Mouse (Mus musculus) stomach, postnatal 0 days (tissue): ENCODE data around the gene Nelfb. TPM values are rescaled to one million over a fixed set of nuclear protein-coding genes. Genes with fewer than 3 reads are reported as not detected.

Experiments used
- ATAC-seq: fragments of 200-750 bp; cut with Nextera tagmentation; 2 replicates; pipeline ENCODE4 v1.8.0; 2017; ENCODE audit not compliant: low FRiP score, low TSS enrichment
- DNase-seq: peaks from one replicate; pipeline ENCODE4 v3.0.0-alpha.2; 2016; ENCODE audit warnings: low spot score
- H3K27ac ChIP-seq: fragments of 300-500 bp; sonication (generic); replicated peaks from 2 replicates; pipeline ENCODE4 v1.5.1; 2014; ENCODE audit warnings: mild to moderate bottlenecking, control low read depth
- H3K27me3 ChIP-seq: fragments of 300-500 bp; sonication (generic); 2 replicates; pipeline ENCODE4 v1.6.1; 2014; ENCODE audit warnings: low read length; ENCODE audit not compliant: control insufficient read depth, insufficient read depth
- H3K36me3 ChIP-seq: fragments of 300-500 bp; sonication (generic); 2 replicates; pipeline ENCODE4 v1.6.1; 2014; ENCODE audit warnings: low read length, mixed read lengths; ENCODE audit not compliant: control insufficient read depth, insufficient read depth
- H3K4me1 ChIP-seq: fragments of 300-500 bp; sonication (generic); replicated peaks from 2 replicates; pipeline ENCODE4 v1.6.1; 2014; ENCODE audit warnings: antibody characterized with exemption; ENCODE audit not compliant: control insufficient read depth, insufficient read depth
- H3K4me2 ChIP-seq: fragments of 300-500 bp; sonication (generic); replicated peaks from 2 replicates; pipeline ENCODE4 v1.6.1; 2014; ENCODE audit warnings: low read depth, mild to moderate bottlenecking, control low read depth, moderate library complexity
- H3K4me3 ChIP-seq: fragments of 300-500 bp; sonication (generic); 2 replicates; pipeline ENCODE4 v1.5.1; 2014; ENCODE audit warnings: low read depth, low read length, control low read depth
- H3K9ac ChIP-seq: fragments of 300-500 bp; sonication (generic); 2 replicates; pipeline ENCODE4 v1.6.1; 2014; ENCODE audit warnings: mild to moderate bottlenecking, low read length, control low read depth, mixed read lengths
- H3K9me3 ChIP-seq: fragments of 300-500 bp; sonication (generic); 2 replicates; pipeline ENCODE4 v1.6.1; 2016; ENCODE audit warnings: low read length; ENCODE audit not compliant: control insufficient read depth
- CTCF ChIP-seq: IDR thresholded peaks from 2 replicates; pipeline ENCODE4 v1.5.1; 2016; ENCODE audit warnings: antibody characterized with exemption, low read depth, mild to moderate bottlenecking, moderate library complexity
- EP300 ChIP-seq: optimal IDR thresholded peaks from 2 replicates; pipeline ENCODE3; 2016; ENCODE audit warnings: antibody characterized with exemption
- WGBS: fragments of 180-500 bp; shearing (Covaris S2); extraction: QIAGEN DNeasy Blood & Tissue Kit; methylation state at CpG from one replicate; pipeline ENCODE4 v1.1.7; 2014; 5-methylcytosine and 5-hydroxymethylcytosine counted together
- polyA plus RNA-seq: library from polyadenylated mRNA; unstranded; fragments of >200 nt; fragmentation: Nextera tagmentation; extraction: Ambion mirVana; gene quantifications from 2 replicates; pipeline ENCODE4 v1.2.1, GENCODE M21; 2015

Gene Nelfb
- polyA plus RNA-seq, 1 experiment from 2014 or later = 58.6 TPM

GRCm38 (mm10) chr2:25236614-25237013 lies 25.3 kb upstream of the Nelfb start, which contains the start of gene Rnf224:
Rnf224 (minus strand) TSS chr2:25236787.
- no peak for TF ChIP-seq CTCF
- no peak for TF ChIP-seq EP300
- 33% methylated on average over 8 of the region's 8 CpGs for WGBS
- DNase-seq = no peak
- 0 out of 2 replicates have a peak within 1 kb of the TSS, but pooled peaks have one; percentile 27 for H3K9ac ChIP-seq
- no peaks in the 10 kb centered on the region for H3K36me3 ChIP-seq
- H3K4me3 ChIP-seq = no peak within 1 kb of the TSS
- H3K27ac ChIP-seq = peak within 1 kb of the TSS; percentile 91
- no peak for ATAC-seq
- peaks cover 4% of the 10 kb centered on the region; the same call in 1 of the 2 replicates for H3K4me1 ChIP-seq
- H3K27me3 ChIP-seq = no peaks in the 10 kb centered on the region
- 0 out of 2 replicates have a peak within 1 kb of the TSS, but pooled peaks have one; percentile 17 for H3K4me2 ChIP-seq
- no peaks in the 10 kb centered on the region for H3K9me3 ChIP-seq

- H3K27me3 ChIP-seq = no peaks in the 10 kb centered on the region
- no peaks in the 10 kb centered on the region for H3K4me1 ChIP-seq
- H3K27ac ChIP-seq = no peak overlapping the region
- H3K9me3 ChIP-seq = no peaks in the 10 kb centered on the region
- DNase-seq = no peak
- H3K9ac ChIP-seq = 0 out of 2 replicates have a peak overlapping the region, but pooled peaks have one; percentile 4
- no peak for ATAC-seq
- no peaks in the 10 kb centered on the region for H3K36me3 ChIP-seq
- H3K4me3 ChIP-seq = no peak overlapping the region
- 52% methylated on average over 5 of the region's 5 CpGs for whole genome bisulfite sequencing
- TF ChIP-seq CTCF (no peak), EP300 (no peak)
- H3K4me2 ChIP-seq = no peak overlapping the region
Observed at GRCm38 (mm10) chr2:25234551-25235220, 23.4 kb upstream of the Nelfb start.

GRCm38 (mm10) chr2:25234050-25234449 lies 22.8 kb upstream of the Nelfb start, which contains the start of gene Slc34a3:
Slc34a3 (minus strand) TSS chr2:25234364.
- Histone ChIP-seq H3K4me1 (no peaks in the 10 kb centered on the region), H3K4me2 (no peak within 1 kb of the TSS), H3K36me3 (no peaks in the 10 kb centered on the region), H3K9ac (0 out of 2 replicates have a peak within 1 kb of the TSS, but pooled peaks have one; percentile 4), H3K27me3 (no peaks in the 10 kb centered on the region), H3K4me3 (no peak within 1 kb of the TSS), H3K9me3 (no peaks in the 10 kb centered on the region), H3K27ac (no peak within 1 kb of the TSS)
- TF ChIP-seq EP300 (no peak), CTCF (no peak)
- 67% methylated on average over 3 of the region's 3 CpGs for WGBS
- DNase-seq = no peak
- ATAC-seq = no peak

GRCm38 (mm10) chr2:25233421-25233820 lies 22.1 kb upstream of the Nelfb start:
- DNase-seq (no peak), ATAC-seq (no peak)
- Histone ChIP-seq H3K27ac (no peak overlapping the region), H3K4me1 (no peaks in the 10 kb centered on the region), H3K4me3 (no peak overlapping the region), H3K36me3 (no peaks in the 10 kb centered on the region), H3K4me2 (no peak overlapping the region), H3K9me3 (no peaks in the 10 kb centered on the region), H3K27me3 (no peaks in the 10 kb centered on the region), H3K9ac (no peak overlapping the region)
- WGBS = 75% methylated on average over 4 of the region's 4 CpGs
- TF ChIP-seq EP300 (no peak), CTCF (no peak)

GRCm38 (mm10) chr2:25231038-25231437 lies 19.7 kb upstream of the Nelfb start:
- Histone ChIP-seq H3K27me3 (no peaks in the 10 kb centered on the region), H3K4me3 (no peak overlapping the region), H3K9me3 (no peaks in the 10 kb centered on the region), H3K4me2 (no peak overlapping the region), H3K36me3 (no peaks in the 10 kb centered on the region), H3K4me1 (no peaks in the 10 kb centered on the region), H3K27ac (no peak overlapping the region), H3K9ac (no peak overlapping the region)
- no peak for TF ChIP-seq EP300
- TF ChIP-seq CTCF = no peak
- ATAC-seq (no peak), DNase-seq (no peak)
- WGBS = 63% methylated on average over 12 of the region's 12 CpGs

- Histone ChIP-seq H3K4me3 (no peak overlapping the region), H3K4me2 (no peak overlapping the region), H3K36me3 (no peaks in the 10 kb centered on the region), H3K27ac (no peak overlapping the region), H3K4me1 (no peaks in the 10 kb centered on the region), H3K9ac (no peak overlapping the region), H3K9me3 (no peaks in the 10 kb centered on the region), H3K27me3 (no peaks in the 10 kb centered on the region)
- WGBS = 88% methylated on average over 7 of the region's 7 CpGs
- TF ChIP-seq CTCF (no peak), EP300 (no peak)
- ATAC-seq (no peak), DNase-seq (no peak)
Observed at GRCm38 (mm10) chr2:25230581-25230980, 19.3 kb upstream of the Nelfb start.
